Mouse (Mus musculus) hindbrain, embryonic 12.5 days (tissue): ENCODE results near the gene Dgki. TPM values are rescaled to one million over a fixed set of nuclear protein-coding genes. Genes with fewer than 3 reads are reported as not detected.
A peak's percentile ranks its signal among the peaks of the same experiment; 100 is the strongest.

Source experiments
- ATAC-seq: fragments of 200-750 bp; cut with Nextera tagmentation; 2 replicates; pipeline ENCODE4 v1.8.0; 2017; ENCODE audit warnings: moderate TSS enrichment; ENCODE audit not compliant: low FRiP score
- H3K27ac ChIP-seq: fragments of 300-500 bp; sonication (generic); 2 replicates; pipeline ENCODE4 v1.5.1; 2016; ENCODE audit warnings: mild to moderate bottlenecking
- H3K27me3 ChIP-seq: fragments of 300-500 bp; sonication (generic); 2 replicates; pipeline ENCODE4 v1.6.1; 2016; ENCODE audit warnings: mild to moderate bottlenecking
- H3K36me3 ChIP-seq: fragments of 300-500 bp; sonication (generic); 2 replicates; pipeline ENCODE4 v1.6.1; 2016; ENCODE audit warnings: mild to moderate bottlenecking
- H3K4me1 ChIP-seq: fragments of 300-500 bp; sonication (generic); 2 replicates; pipeline ENCODE4 v1.6.1; 2016
- H3K4me2 ChIP-seq: fragments of 300-500 bp; sonication (generic); replicated peaks from 2 replicates; pipeline ENCODE4 v1.6.1; 2016; ENCODE audit warnings: mild to moderate bottlenecking
- H3K4me3 ChIP-seq: fragments of 300-500 bp; sonication (generic); 2 replicates; pipeline ENCODE4 v1.5.1; 2016; ENCODE audit warnings: mild to moderate bottlenecking
- H3K9ac ChIP-seq: fragments of 300-500 bp; sonication (generic); 2 replicates; pipeline ENCODE4 v1.6.1; 2016; ENCODE audit warnings: mild to moderate bottlenecking, moderate library complexity
- H3K9me3 ChIP-seq: fragments of 300-500 bp; sonication (generic); replicated peaks from 2 replicates; pipeline ENCODE4 v1.6.1; 2016; ENCODE audit warnings: mild to moderate bottlenecking
- WGBS: fragments of 180-500 bp; shearing (Covaris S2); methylation state at CpG from one replicate; pipeline ENCODE4 v1.1.7; 2016; 5-methylcytosine and 5-hydroxymethylcytosine counted together
- polyA plus RNA-seq: library from polyadenylated mRNA; unstranded; fragments of >200 nt; fragmentation: Nextera tagmentation; extraction: Ambion mirVana; gene quantifications from 2 replicates; pipeline ENCODE4 v1.2.1, GENCODE M21; 2016

The Dgki gene
- polyA plus RNA-seq, 1 experiment from 2014 or later, result 4.2 TPM

DNA sequence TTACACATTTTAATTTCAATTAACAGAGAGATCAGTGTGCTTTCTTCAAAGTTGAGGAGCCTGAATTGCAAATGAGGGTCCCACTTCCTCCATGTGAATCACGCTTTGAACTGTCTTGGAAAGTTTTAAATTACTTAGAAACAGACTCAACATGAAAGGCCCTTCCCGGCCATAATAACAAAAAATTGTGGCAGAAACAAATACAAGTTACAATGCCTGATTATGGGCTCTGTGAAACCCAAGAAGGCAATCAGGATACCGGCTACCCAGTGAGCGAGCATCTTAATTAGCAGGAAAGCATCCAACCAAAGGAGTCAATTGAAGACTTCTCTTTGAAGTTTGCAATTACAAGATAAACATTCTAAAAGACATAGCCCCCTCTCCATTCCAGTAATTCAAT lies 292.4 kb downstream of the Dgki start:
- Histone ChIP-seq H3K9ac (no peak overlapping the region), H3K27me3 (no peaks in the 10 kb centered on the region), H3K4me2 (no peak overlapping the region), H3K4me1 (no peaks in the 10 kb centered on the region), H3K4me3 (no peak overlapping the region), H3K27ac (no peak overlapping the region), H3K9me3 (no peaks in the 10 kb centered on the region), H3K36me3 (no peaks in the 10 kb centered on the region)
- ATAC-seq, result no peak
- 27% methylated on average over 4 of the region's 4 CpGs for WGBS

DNA sequence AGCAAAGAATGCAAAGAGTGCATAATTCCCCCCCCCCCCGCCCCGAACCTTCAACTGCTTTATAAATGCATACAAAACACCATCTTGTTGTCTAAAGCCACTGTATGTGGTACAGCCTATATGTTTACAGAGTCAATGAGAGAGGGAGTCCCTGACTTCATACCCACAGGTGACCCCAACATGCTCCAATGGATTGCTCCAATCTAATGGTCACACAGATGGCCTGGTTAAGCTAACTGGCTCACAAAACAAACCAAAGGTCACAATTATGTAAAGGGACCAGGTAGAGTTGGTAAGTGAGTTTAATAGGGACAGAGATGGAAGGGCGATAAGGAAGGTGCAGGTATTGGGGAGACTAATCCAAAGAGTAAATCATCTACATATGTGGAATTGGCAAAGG lies 295.1 kb downstream of the Dgki start:
- Histone ChIP-seq H3K36me3 (no peaks in the 10 kb centered on the region), H3K9ac (no peak overlapping the region), H3K27me3 (no peaks in the 10 kb centered on the region), H3K4me3 (no peak overlapping the region), H3K4me1 (no peaks in the 10 kb centered on the region), H3K9me3 (no peaks in the 10 kb centered on the region), H3K4me2 (no peak overlapping the region), H3K27ac (no peak overlapping the region)
- no peak for ATAC-seq
- 87% methylated on average over 3 of the region's 3 CpGs for WGBS

DNA sequence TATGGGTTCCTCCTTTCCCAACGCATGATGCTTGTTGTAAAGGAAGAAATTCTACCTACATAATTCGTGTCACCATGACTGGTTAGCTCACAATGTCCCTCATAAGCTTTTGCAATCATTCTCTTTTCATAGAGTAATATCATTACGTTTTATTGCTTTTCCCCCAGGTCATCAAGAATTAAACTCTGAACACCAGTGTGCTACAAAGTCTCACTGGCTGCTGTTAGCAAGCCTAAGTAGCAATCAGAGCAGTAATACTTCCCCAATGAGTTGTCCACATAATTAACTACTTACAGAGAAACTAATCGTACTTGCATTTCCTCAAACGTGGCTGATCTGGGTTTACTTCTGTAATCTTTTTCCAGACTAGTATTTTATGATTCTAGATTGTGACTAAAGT lies 296.7 kb downstream of the Dgki start:
- Histone ChIP-seq H3K4me2 (no peak overlapping the region), H3K9ac (no peak overlapping the region), H3K27me3 (no peaks in the 10 kb centered on the region), H3K4me1 (no peaks in the 10 kb centered on the region), H3K27ac (no peak overlapping the region), H3K9me3 (no peaks in the 10 kb centered on the region), H3K36me3 (no peaks in the 10 kb centered on the region), H3K4me3 (no peak overlapping the region)
- WGBS, result 78% methylated on average over 5 of the region's 5 CpGs
- ATAC-seq, result no peak

DNA sequence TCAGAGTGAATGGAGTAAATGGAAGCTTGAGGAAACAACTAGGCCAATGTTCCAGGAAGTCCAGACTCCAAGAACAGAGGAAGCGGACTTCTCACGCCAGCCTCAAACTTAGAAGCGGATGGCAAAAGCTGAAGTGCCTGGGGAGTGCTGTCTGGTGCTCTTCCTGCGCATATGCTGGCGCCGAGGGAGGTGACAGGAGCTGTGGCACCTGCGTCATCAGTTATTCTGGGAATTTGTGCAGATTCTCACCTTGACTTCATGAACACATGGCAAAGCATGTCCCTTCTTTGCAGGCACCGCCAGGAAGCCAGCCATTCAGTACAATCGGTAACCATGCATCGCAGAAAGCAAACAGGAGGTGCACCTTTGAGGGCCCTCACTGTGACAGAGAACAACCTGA lies 301.0 kb downstream of the Dgki start:
- Histone ChIP-seq H3K9ac (no peak overlapping the region), H3K4me3 (no peak overlapping the region), H3K27ac (no peak overlapping the region), H3K9me3 (no peaks in the 10 kb centered on the region), H3K36me3 (no peaks in the 10 kb centered on the region), H3K27me3 (no peaks in the 10 kb centered on the region), H3K4me2 (no peak overlapping the region), H3K4me1 (no peaks in the 10 kb centered on the region)
- ATAC-seq, result no peak
- 94% methylated on average over 10 of the region's 10 CpGs for WGBS

DNA sequence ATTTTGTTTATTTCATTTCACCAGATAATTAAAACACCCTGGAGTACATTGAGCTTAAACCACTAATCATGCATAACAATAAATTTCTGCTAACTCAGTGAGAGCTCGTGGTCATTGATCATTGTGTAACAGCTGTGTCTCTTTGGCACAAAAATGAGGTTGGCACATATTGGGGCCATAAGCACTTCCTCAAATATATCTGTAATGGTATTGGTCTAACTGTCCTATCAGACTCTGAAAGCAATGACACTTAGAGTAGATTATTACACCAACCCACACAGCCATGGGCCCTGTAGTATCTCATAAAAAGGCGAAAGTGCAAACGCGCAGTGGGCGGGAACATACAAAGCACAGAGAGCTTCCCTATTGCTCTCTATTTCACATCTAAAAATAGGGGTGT lies 305.7 kb downstream of the Dgki start:
- no peak for ATAC-seq
- Histone ChIP-seq H3K36me3 (no peaks in the 10 kb centered on the region), H3K4me1 (no peaks in the 10 kb centered on the region), H3K4me3 (no peak overlapping the region), H3K9me3 (no peaks in the 10 kb centered on the region), H3K27ac (no peak overlapping the region), H3K4me2 (no peak overlapping the region), H3K27me3 (no peaks in the 10 kb centered on the region), H3K9ac (no peak overlapping the region)
- 91% methylated on average over 5 of the region's 5 CpGs for WGBS

DNA sequence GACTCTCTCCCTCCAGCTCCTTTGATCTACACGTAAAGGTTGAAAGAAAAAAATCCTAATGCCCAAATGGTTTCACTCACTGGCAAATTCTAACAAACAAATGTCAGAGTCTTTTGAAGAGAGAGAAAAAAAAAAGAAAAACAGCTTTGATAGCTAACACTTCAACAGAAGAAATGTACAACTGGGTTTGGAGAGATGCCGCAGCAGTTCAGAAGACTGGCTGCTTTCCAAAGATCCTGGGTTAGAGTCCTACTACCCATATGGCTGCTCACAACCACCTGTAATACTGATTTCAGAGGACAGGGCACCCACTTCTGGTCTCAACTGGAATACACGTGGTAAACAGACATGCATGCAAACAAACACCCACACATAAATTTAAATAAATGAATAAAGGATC lies 309.8 kb downstream of the Dgki start:
- H3K9me3 ChIP-seq, result no peaks in the 10 kb centered on the region
- H3K27me3 ChIP-seq, result no peaks in the 10 kb centered on the region
- H3K4me3 ChIP-seq, result no peak overlapping the region
- H3K9ac ChIP-seq, result no peak overlapping the region
- no peak overlapping the region for H3K27ac ChIP-seq
- H3K36me3 ChIP-seq, result no peaks in the 10 kb centered on the region
- 76% methylated on average over 3 of the region's 3 CpGs for WGBS
- H3K4me1 ChIP-seq, result no peaks in the 10 kb centered on the region
- no peak overlapping the region for H3K4me2 ChIP-seq
- no peak for ATAC-seq

DNA sequence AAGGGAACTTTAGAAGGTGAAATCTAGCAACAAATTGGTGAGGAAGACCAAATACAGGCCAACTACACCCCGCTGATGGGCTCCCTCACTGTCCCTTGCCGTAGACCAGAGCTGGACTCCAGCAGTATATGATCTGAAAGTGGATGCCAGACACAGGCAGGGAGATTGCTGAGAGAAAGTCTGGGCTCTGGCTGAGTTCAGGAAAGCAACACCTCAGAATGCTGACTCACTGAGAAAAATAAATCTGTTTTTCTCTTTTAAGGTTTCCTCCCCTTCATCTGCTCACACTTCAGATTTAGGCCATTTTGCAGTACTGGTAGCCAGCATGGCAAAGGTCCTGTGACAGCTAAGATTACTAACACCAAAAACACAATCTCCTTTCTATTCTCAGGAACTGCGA lies 311.2 kb downstream of the Dgki start:
- ATAC-seq, result no peak
- 94% methylated on average over 3 of the region's 3 CpGs for WGBS
- no peaks in the 10 kb centered on the region for H3K9me3 ChIP-seq

DNA sequence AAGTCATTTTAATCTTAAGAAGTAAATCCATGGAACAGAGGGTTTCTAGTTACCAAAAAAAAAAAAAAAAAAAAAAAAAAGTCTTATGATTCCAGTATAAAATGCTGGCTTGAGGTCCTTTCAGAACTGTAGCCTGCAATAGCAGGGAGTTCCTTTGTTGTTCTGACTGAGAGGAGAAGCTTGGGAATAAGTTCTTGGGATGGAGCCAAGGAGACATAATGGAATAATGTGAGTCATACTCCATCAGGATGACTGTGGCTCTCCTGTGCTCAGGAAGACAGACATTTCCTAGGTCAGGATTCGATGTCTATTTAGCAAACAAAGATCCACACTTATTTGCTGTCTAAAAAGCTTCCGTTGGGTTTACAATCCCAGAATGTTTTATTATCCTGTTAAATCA lies 318.3 kb downstream of the Dgki start:
- no peak overlapping the region for H3K9ac ChIP-seq
- WGBS, result 84% methylated on average over 2 of the region's 2 CpGs
- H3K4me1 ChIP-seq, result no peaks in the 10 kb centered on the region
- H3K27ac ChIP-seq, result no peak overlapping the region
- no peaks in the 10 kb centered on the region for H3K36me3 ChIP-seq
- no peak overlapping the region for H3K4me2 ChIP-seq
- H3K9me3 ChIP-seq, result no peaks in the 10 kb centered on the region
- no peak overlapping the region for H3K4me3 ChIP-seq
- ATAC-seq, result no peak
- H3K27me3 ChIP-seq, result no peaks in the 10 kb centered on the region

More for the DNA sequence above, 311.2 kb downstream of the Dgki start:
- H3K4me2 ChIP-seq, result no peak overlapping the region
- no peak overlapping the region for H3K4me3 ChIP-seq
- H3K27ac ChIP-seq, result no peak overlapping the region
- H3K27me3 ChIP-seq, result no peaks in the 10 kb centered on the region
- no peaks in the 10 kb centered on the region for H3K4me1 ChIP-seq
- no peak overlapping the region for H3K9ac ChIP-seq
- no peaks in the 10 kb centered on the region for H3K36me3 ChIP-seq

DNA sequence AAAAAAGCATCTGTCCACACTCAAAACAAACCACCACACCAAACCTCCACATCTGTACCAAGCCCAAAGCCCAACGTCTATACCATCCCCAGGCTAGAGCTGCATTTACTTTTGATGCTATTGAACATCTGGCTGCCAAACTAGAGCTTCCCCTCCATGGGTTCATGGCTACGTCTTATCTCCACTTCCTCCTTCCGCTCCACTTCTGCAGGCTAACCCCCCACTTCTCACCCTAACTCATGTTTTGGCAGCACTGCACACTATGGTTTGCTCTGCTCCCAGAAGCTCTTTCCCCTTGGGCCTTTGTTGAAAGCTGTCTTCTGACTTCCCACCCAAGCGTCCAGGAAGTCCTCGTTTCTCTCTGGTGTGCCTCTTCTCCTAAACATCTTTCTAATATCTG lies 319.5 kb downstream of the Dgki start:
- Histone ChIP-seq H3K36me3 (no peaks in the 10 kb centered on the region), H3K4me2 (no peak overlapping the region), H3K27ac (no peak overlapping the region), H3K9me3 (no peaks in the 10 kb centered on the region), H3K4me1 (no peaks in the 10 kb centered on the region), H3K9ac (no peak overlapping the region), H3K4me3 (no peak overlapping the region), H3K27me3 (no peaks in the 10 kb centered on the region)
- 81% methylated on average over 5 of the region's 5 CpGs for WGBS
- ATAC-seq, result no peak

DNA sequence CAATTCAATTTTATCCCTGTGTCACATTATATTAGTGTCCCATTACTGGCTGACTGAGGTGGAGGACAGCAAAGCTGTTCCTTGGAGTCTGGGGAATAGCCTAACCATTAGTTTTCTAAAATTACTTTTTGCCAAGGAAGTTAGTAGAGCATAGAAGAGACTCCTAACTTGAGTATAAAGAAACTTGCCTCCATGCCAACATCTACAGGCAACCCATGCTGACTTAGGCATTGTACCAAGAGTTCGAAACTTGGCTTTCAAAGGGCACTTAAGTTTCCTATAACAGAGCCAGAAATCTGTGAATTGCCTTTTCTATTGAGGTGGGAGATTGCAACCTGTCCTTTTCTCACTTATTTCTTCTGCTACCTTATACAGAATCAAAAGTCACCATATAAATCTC lies 321.8 kb downstream of the Dgki start:
- no peak overlapping the region for H3K4me3 ChIP-seq
- 84% methylated on average over 1 of the region's 1 CpGs for WGBS

DNA sequence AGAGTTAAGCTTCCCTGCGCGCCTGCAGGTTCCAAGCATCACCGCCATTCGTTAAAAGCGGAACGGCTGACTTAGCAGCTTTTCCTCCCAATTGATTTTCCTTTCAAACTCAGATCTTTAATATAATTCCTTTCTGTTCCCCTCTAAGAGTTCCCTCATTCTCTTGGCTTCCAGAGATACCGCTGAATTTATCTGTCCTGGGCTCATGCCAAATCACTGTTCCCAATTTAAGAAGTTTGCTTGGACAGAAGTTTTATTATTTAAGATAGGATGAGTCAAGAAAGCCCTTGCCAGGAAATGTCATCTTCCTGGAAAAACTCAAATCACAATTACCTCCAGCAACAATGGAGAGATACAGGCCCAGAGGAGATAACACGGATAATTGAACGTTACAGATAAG lies 326.9 kb downstream of the Dgki start:
- Histone ChIP-seq H3K27ac (no peak overlapping the region), H3K4me1 (0 out of 2 replicates have a peak, but pooled peaks cover 2% of the 10 kb centered on the region), H3K9ac (no peak overlapping the region), H3K4me2 (no peak overlapping the region), H3K27me3 (no peaks in the 10 kb centered on the region), H3K4me3 (no peak overlapping the region), H3K9me3 (no peaks in the 10 kb centered on the region), H3K36me3 (no peaks in the 10 kb centered on the region)
- no peak for ATAC-seq
- WGBS, result 79% methylated on average over 9 of the region's 9 CpGs

More for the DNA sequence above, 321.8 kb downstream of the Dgki start:
- Histone ChIP-seq H3K9me3 (no peaks in the 10 kb centered on the region), H3K27ac (no peak overlapping the region), H3K4me2 (no peak overlapping the region), H3K27me3 (no peaks in the 10 kb centered on the region), H3K4me1 (no peaks in the 10 kb centered on the region), H3K36me3 (no peaks in the 10 kb centered on the region), H3K9ac (no peak overlapping the region)
- no peak for ATAC-seq

DNA sequence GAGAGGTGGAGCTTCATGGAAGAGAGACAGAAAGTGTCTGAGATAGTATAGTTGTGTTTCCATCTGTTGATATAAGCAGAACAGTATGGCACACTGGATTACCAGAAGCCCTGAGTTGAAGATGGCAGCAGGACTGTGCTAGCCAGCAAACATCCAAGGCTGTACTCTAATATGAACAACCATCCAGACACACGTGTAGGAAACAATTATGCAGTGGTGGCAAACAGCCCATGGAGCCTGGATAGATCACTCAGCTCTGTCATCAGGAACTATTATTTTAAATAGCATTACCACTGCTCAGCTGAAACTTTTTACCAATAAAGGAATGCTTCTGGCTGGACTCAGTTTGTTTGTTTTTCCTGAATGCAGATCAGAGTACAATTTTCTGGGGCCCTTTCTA lies 327.5 kb downstream of the Dgki start:
- H3K9ac ChIP-seq, result no peak overlapping the region
- no peaks in the 10 kb centered on the region for H3K9me3 ChIP-seq
- no peaks in the 10 kb centered on the region for H3K36me3 ChIP-seq
- H3K4me1 ChIP-seq, result 0 out of 2 replicates have a peak, but pooled peaks cover 2% of the 10 kb centered on the region
- no peak overlapping the region for H3K27ac ChIP-seq
- no peak overlapping the region for H3K4me3 ChIP-seq
- WGBS, result 72% methylated on average over 1 of the region's 1 CpGs
- no peaks in the 10 kb centered on the region for H3K27me3 ChIP-seq
- no peak overlapping the region for H3K4me2 ChIP-seq
- no peak for ATAC-seq

DNA sequence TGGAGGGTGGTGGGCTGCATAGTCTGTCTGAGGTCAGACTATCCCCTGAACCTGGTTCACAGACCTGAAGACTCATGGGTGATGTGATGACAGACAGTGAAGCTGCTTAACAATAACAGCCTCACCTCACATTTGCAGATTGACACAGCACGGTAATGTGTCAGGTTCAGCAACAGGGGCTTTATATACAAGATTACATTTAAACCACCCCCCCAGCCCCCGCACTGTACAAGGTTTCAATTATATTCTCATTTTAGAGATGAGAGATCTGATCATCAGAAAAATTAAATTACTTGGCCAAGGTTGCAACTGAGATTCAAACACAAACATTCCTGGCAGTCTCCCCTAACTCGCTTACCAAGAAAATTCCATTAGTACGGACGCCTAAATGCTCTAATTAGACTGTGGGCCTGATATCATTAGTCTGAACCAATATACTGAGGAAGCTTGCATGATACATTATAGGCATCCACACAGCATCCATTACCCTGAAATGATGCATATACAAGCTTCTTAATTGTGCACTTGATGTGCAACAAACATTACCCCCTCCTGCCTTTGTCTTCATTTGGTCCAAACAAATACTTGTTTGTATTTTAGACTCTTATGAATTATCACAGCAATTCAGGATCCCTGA lies 330.6 kb downstream of the Dgki start:
- Histone ChIP-seq H3K9me3 (no peaks in the 10 kb centered on the region), H3K4me3 (no peak overlapping the region), H3K36me3 (no peaks in the 10 kb centered on the region), H3K27ac (0 out of 2 replicates have a peak overlapping the region, but pooled peaks have one; percentile 30), H3K9ac (no peak overlapping the region), H3K4me1 (0 out of 2 replicates have a peak, but pooled peaks cover 2% of the 10 kb centered on the region), H3K4me2 (no peak overlapping the region), H3K27me3 (no peaks in the 10 kb centered on the region)
- ATAC-seq, result no peak
- WGBS, result 86% methylated on average over 5 of the region's 5 CpGs
